Mouse (Mus musculus): Measurements from ENCODE around the gene Ppp1r7. TPM values are rescaled to one million over a fixed set of nuclear protein-coding genes. Genes with fewer than 3 reads are reported as not detected.

Ppp1r7 gene
- total RNA-seq, 4 experiments from 2014 or later, result 31.1 to 46.5 (median 35.7) TPM

Small RNA genes lying within 50 kb of the gene (microRNA-seq; reads per million reads assigned to microRNA genes)
- gene Mir6345 (0 reads per million in 2 experiments), gene Mir6902 (0 to 0.35 reads per million in 2 experiments)

Other genes with a start within 250 kb of the Ppp1r7 start
- 10 to 100 TPM; 55.1 to 76.1 (median 69.1) TPM for gene Kif1a, start 240.9 kb upstream of the Ppp1r7 start, total RNA-seq (2022)
- under 1 TPM in 1 of 4 experiments, not detected in 3; 0.26 TPM for gene Agxt, start 207.6 kb upstream of the Ppp1r7 start, total RNA-seq (2022)
- gene 2310007B03Rik, start 181.9 kb upstream of the Ppp1r7 start, total RNA-seq (2022), result not detected
- gene Crocc2, start 174.1 kb upstream of the Ppp1r7 start, total RNA-seq (2022), result under 1 TPM in 2 of 4 experiments, not detected in 2; 0.03 TPM
- gene Sned1, start 107.0 kb upstream of the Ppp1r7 start, total RNA-seq (2022), result 10 to 100 TPM; 22.2 to 31.9 (median 26.0) TPM
- 10 to 100 TPM; 25.1 to 28.8 (median 26.1) TPM for gene Mterf4, start 36.9 kb upstream of the Ppp1r7 start, total RNA-seq (2022)
- gene Pask, start 628 bp downstream of the Ppp1r7 start, total RNA-seq (2022), result 1 to 10 TPM; 4.9 to 7.9 (median 5.8) TPM
- not detected for gene Ano7, start 31.1 kb downstream of the Ppp1r7 start, total RNA-seq (2022)
- gene Hdlbp, start 136.0 kb downstream of the Ppp1r7 start, total RNA-seq (2022), result 100 to 1,000 TPM; 299 to 422 (median 334) TPM
- gene Farp2, start 169.2 kb downstream of the Ppp1r7 start, total RNA-seq (2022), result 10 to 100 TPM; 17.1 to 26.1 (median 24.0) TPM